In genomic region chr9:32962679-32963205, GRCm38 (mm10) we compare ENCODE assay signal across 19 mouse cellular contexts.
DNase-seq lines count a peak whose midpoint lies in the region; TF ChIP-seq lines count a peak whose summit lies in the region.
"Had no signal": no experiment of that assay in that cellular context is flagged by ENCODE, and none has a peak within 500 bp of the region (broad histone marks: within the 10 kb centered on the region; RNA-seq: fewer than 3 reads in every experiment).

No protein-coding gene starts in this region.

- H3K36me3 ChIP-seq in kidney, adult 2 months (ENCODE audit: control insufficient read depth, insufficient read depth, low read length): no peaks in the 10 kb centered on the region
- H3K36me3 ChIP-seq: embryonic facial prominence, embryonic 10.5 days; G1E; hindbrain, embryonic 10.5 days had no signal

- peak; percentile 78 for DNase-seq in A20 (ENCODE audit: low read depth, low spot score)
- peak; percentile 34 for DNase-seq in CD4-positive helper T cell, adult 2 months (ENCODE audit: low read depth, low spot score)
- peak; percentile 8 for DNase-seq in T-cell, adult 2 months (ENCODE audit: low spot score)
- peak; percentile 57 for DNase-seq in naive thymus-derived CD4-positive, alpha-beta T cell, adult 2 months (ENCODE audit: low read depth)
- DNase-seq in left cerebral cortex, postnatal 14 days (ENCODE audit: low spot score in 2 of 2): no peak
- no peak for DNase-seq in heart, postnatal 10 days
- DNase-seq in kidney, adult 2 months: no peak
- DNase-seq: adrenal gland, adult 2 months; adrenal gland, postnatal 25 days; cerebellum, adult 11 months; cerebellum, adult 8-10 months; cerebellum, postnatal 14 days; gastrocnemius, adult 2 months; gastrocnemius, postnatal 25 days; kidney, adult 8-10 months had no signal

- H3K4me1 ChIP-seq in kidney, adult 2 months (ENCODE audit: control insufficient read depth, insufficient read depth, low read length): no peaks in the 10 kb centered on the region
- H3K4me1 ChIP-seq: embryonic facial prominence, embryonic 10.5 days; hindbrain, embryonic 10.5 days had no signal

- WGBS in kidney, adult 2 months: 87% methylated on average over 5 of the region's 5 CpGs

- no peak overlapping the region for H3K4me3 ChIP-seq in kidney, adult 2 months (ENCODE audit: insufficient read depth, low read depth, low read length)
- H3K4me3 ChIP-seq: embryonic facial prominence, embryonic 10.5 days; gastrocnemius, adult 2 months; hindbrain, embryonic 10.5 days had no signal

- intact Hi-C loops in left cerebral cortex, postnatal 14 days (cut with DNase I): no loop called here
- intact Hi-C loops in heart, postnatal 10 days (cut with DNase I): no loop called here

- H3K27ac ChIP-seq in kidney, adult 2 months (ENCODE audit: insufficient read depth, low read depth, low read length): no peak overlapping the region
- H3K27ac ChIP-seq: embryonic facial prominence, embryonic 10.5 days; gastrocnemius, adult 2 months; hindbrain, embryonic 10.5 days; hindbrain, embryonic 14.5 days had no signal

- no peak for TF ChIP-seq CTCF in kidney, adult 2 months (conservative IDR thresholded peaks at IDR 0.05; ENCODE audit: insufficient read depth, insufficient read length, low read depth, low read length)

- no peaks in the 10 kb centered on the region for H3K27me3 ChIP-seq in kidney, adult 2 months (replicated peaks; ENCODE audit: control insufficient read depth, insufficient read depth, low read length)

- no peak for TF ChIP-seq POLR2A in kidney, adult 2 months (IDR thresholded peaks at IDR 0.05; ENCODE audit: low read depth, low read length)

Comparison
In these comparisons a context has a peak if more than half of its experiments do, and no peak if none do; other contexts are left out.
1. DNase-seq: peak in A20 (single experiment), CD4-positive helper T cell, adult 2 months (single experiment), T-cell, adult 2 months (single experiment) and naive thymus-derived CD4-positive, alpha-beta T cell, adult 2 months (single experiment); none in left cerebral cortex, postnatal 14 days (0 of 2), heart, postnatal 10 days (0 of 2) and kidney, adult 2 months (single experiment).